Mouse (Mus musculus) right cerebral cortex, postnatal 25 days (tissue): ENCODE data around the gene Socs5.

Source experiments
- DNase-seq: peaks from one replicate; pipeline ENCODE4 v3.0.0; 2022

Socs5 gene

GRCm38 (mm10) chr17:87172031-87172430 lies 64.6 kb downstream of the Socs5 start:
- DNase-seq, result no peak

GRCm38 (mm10) chr17:87173966-87174365 lies 66.5 kb downstream of the Socs5 start:
- no peak for DNase-seq

GRCm38 (mm10) chr17:87174651-87175331 lies 67.3 kb downstream of the Socs5 start:
- DNase-seq, result no peak

DNA sequence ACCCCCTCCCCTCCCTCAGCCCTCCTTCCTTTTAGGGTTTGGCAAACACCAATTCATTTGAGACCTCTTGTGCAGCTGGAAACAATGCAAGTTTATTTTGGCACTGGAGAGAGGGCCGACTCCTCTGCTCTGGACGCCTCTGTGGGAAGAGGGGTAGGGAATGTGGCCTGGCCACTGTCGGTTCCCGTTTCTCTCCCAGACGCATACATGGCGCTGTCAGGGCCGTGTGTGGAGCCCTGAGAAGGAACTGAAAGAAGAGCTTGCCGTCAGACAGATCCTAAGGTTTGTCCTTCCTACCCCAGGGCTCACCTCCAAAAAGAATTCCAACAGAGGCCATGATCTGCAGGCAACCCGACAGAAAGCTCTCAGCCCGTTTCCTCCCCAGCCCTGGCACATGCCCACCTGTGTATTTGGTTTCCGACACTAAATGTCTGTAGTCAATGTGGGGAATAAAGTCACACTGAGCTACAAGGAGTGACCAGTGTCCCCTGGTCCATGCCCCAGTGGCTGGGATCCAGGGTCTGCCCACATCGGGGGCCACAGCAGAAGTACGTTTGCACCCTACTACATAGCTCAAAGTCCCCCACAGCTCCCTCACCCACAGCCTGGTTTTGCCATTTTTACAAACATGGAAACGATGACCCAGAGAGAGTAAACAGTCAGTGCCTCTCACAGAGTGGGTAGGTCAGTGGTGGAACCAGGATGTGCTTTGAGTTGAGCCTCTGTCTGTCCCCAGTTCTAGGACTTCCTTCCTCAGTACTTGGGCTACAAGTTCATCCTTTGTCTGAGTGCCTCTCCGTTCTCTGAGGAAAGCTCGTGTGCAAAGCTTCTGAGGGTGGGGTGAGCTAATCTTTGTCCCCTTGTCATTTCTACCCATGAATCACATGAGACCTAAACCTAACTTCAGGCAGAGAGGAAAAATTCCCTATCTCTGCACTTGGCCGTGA lies 68.9 kb downstream of the Socs5 start:
- no peak for DNase-seq

DNA sequence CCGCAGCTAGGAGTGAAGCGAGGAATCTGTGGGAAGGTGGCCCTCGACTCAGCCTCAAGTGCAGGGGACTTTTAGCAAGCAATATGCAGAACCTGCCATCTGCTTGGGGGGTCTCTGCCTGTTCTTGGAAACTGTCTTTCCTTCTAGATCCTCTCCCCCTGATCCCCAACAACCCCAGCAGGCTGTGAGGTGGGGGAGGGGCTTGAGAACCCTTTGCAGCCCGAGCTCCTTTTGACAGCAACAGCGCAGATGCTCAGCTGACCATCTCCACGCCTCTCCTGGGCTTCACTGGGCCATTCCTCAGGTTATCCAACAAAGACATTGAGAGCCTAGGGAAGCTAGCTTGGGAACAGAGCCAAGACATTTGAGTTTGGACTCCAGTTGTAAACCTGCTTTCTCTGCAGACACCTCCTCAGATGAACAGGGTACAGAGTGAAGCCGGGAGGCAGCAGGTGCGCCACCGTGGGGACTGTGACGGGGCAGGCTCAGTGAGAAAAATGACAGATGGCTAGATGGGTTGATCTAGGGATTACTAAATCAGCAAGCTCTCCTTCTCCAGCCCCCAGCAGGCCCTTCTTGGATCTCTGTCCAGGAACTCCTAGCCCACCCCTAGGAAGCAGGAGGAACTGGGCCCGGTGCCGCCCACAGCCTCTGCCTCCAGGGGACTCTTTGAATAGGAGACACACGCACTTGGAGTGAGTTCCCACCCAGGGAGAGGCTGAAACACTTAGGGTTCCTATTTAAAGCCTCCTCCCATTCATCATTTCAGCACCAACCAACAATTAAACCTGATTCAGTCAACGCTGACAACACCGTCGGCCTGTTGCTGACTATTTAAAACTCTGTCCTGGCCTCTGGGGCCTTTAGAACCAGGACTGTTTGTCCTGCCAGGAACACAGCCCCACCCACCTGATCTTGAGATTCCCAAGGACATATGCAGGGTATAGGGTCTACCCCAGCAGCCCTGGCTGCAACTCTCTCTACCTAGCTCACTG lies 71.4 kb downstream of the Socs5 start:
- peak; percentile 55 for DNase-seq

- DNase-seq, result no peak
Observed at GRCm38 (mm10) chr17:87179939-87180550, 72.6 kb downstream of the Socs5 start.

GRCm38 (mm10) chr17:87181683-87182346 lies 74.3 kb downstream of the Socs5 start:
- no peak for DNase-seq

DNA sequence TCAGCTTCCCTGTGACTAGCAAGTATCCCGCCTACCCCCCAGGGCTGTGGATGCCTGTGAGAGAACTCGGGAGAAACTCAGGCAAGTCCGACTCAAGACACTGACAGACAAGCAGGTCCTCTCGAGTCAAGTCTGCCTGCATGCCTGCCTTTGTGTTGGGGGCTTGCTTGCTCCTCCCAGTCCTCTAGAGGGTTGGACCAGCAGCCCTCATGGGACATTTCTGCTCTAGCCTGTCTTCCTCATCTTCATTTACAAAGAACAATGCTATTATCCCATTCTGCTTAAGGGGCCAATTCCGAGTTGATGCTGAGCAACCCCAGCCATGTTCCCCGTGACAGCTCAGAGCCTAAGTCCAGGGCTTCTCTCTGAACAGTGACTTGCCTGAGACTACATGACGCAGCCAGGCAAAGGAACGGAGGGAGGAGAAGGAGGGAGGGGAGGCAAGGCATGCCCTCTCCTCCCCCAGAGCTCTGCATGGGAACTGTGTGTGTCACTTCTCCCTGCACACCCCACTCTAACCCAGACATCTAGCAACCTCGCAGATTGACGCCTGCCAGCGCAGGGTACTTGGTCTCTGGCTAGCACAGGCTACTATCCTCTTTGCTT lies 78.1 kb downstream of the Socs5 start:
- no peak for DNase-seq

GRCm38 (mm10) chr17:87187005-87187404 lies 79.5 kb downstream of the Socs5 start:
- DNase-seq, result no peak
